Mouse (Mus musculus) neural tube, embryonic 14.5 days (tissue): ENCODE measurements around the gene Dhodh. TPM values are rescaled to one million over a fixed set of nuclear protein-coding genes. Genes with fewer than 3 reads are reported as not detected.
A peak's percentile ranks its signal among the peaks of the same experiment; 100 is the strongest.

Source experiments
- ATAC-seq: fragments of 200-750 bp; cut with Nextera tagmentation; 2 replicates; pipeline ENCODE4 v1.8.0; 2017; ENCODE audit warnings: low read depth, mild to moderate bottlenecking, moderate TSS enrichment, moderate library complexity
- H3K27ac ChIP-seq: fragments of 300-500 bp; sonication (generic); 2 replicates; pipeline ENCODE4 v1.5.1; 2014; ENCODE audit warnings: low read depth, mild to moderate bottlenecking, control low read depth, low read length, moderate library complexity, mixed read lengths
- H3K27me3 ChIP-seq: fragments of 300-500 bp; sonication (generic); 2 replicates; pipeline ENCODE4 v1.6.1; 2014; ENCODE audit warnings: low read length; ENCODE audit not compliant: control insufficient read depth, insufficient read depth
- H3K36me3 ChIP-seq: fragments of 300-500 bp; sonication (generic); 2 replicates; pipeline ENCODE4 v1.6.1; 2014; ENCODE audit warnings: low read length, mixed read lengths; ENCODE audit not compliant: control insufficient read depth, insufficient read depth
- H3K4me1 ChIP-seq: fragments of 300-500 bp; sonication (generic); 2 replicates; pipeline ENCODE4 v1.6.1; 2014; ENCODE audit warnings: low read length; ENCODE audit not compliant: control insufficient read depth, insufficient read depth
- H3K4me2 ChIP-seq: fragments of 300-500 bp; sonication (generic); 2 replicates; pipeline ENCODE4 v1.6.1; 2014; ENCODE audit warnings: mild to moderate bottlenecking, low read depth, low read length, control low read depth
- H3K4me3 ChIP-seq: fragments of 300-500 bp; sonication (generic); 2 replicates; pipeline ENCODE4 v1.5.1; 2014; ENCODE audit warnings: low read depth, low read length, control low read depth, mixed read lengths
- H3K9ac ChIP-seq: fragments of 300-500 bp; sonication (generic); replicated peaks from 2 replicates; pipeline ENCODE4 v1.6.1; 2014; ENCODE audit warnings: low read depth, mild to moderate bottlenecking, control low read depth, low read length, mixed read lengths
- H3K9me3 ChIP-seq: fragments of 300-500 bp; sonication (generic); 2 replicates; pipeline ENCODE4 v1.6.1; 2016; ENCODE audit warnings: low read length; ENCODE audit not compliant: control insufficient read depth
- WGBS: fragments of 180-500 bp; shearing (Covaris S2); extraction: QIAGEN DNeasy Blood & Tissue Kit; methylation state at CpG from one replicate; pipeline ENCODE4 v1.1.7; 2014; 5-methylcytosine and 5-hydroxymethylcytosine counted together
- polyA plus RNA-seq: library from polyadenylated mRNA; unstranded; fragments of >200 nt; fragmentation: Nextera tagmentation; extraction: Ambion mirVana; gene quantifications from 2 replicates; pipeline ENCODE4 v1.2.1, GENCODE M21; 2014

The Dhodh gene
- polyA plus RNA-seq, 1 experiment from 2014 or later, result 32.8 TPM

- Histone ChIP-seq H3K4me2 (no peak overlapping the region), H3K36me3 (no peaks in the 10 kb centered on the region), H3K9me3 (no peaks in the 10 kb centered on the region), H3K4me3 (no peak overlapping the region), H3K9ac (no peak overlapping the region), H3K4me1 (no peaks in the 10 kb centered on the region), H3K27me3 (no peaks in the 10 kb centered on the region), H3K27ac (no peak overlapping the region)
- no peak for ATAC-seq
- 70% methylated on average over 5 of the region's 5 CpGs for WGBS
These were observed 24.0 kb upstream of the Dhodh start for GRCm38 (mm10) chr8:109632498-109632897.

DNA sequence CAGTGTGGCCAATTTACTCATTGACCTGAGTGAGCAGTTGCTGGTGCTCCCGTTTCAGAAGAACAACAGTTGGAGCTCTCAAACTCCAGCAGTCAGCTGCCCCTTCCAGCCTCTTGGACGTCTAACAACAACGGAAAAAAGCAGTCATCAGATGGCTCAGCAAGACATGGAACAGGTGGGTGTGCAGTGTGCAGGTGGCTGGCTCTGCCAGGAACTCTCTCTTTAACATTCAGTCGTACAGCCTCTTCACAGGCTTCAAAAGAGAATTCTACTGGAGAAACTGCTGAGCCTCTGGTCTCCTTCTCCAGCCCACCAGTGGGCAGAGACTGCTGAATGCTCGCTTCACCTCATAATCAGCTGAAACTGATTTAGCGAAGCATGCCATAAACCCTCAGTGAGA lies 20.2 kb upstream of the Dhodh start:
- Histone ChIP-seq H3K4me3 (no peak overlapping the region), H3K27me3 (no peaks in the 10 kb centered on the region), H3K36me3 (no peaks in the 10 kb centered on the region), H3K4me1 (no peaks in the 10 kb centered on the region), H3K27ac (no peak overlapping the region), H3K4me2 (no peak overlapping the region), H3K9me3 (no peaks in the 10 kb centered on the region), H3K9ac (no peak overlapping the region)
- 78% methylated on average over 6 of the region's 6 CpGs for WGBS
- no peak for ATAC-seq

- no peak overlapping the region for H3K4me3 ChIP-seq
- H3K4me1 ChIP-seq, result no peaks in the 10 kb centered on the region
- H3K27ac ChIP-seq, result no peak overlapping the region
- no peaks in the 10 kb centered on the region for H3K27me3 ChIP-seq
- ATAC-seq, result no peak
- no peak overlapping the region for H3K4me2 ChIP-seq
- 94% methylated on average over 3 of the region's 3 CpGs for WGBS
- H3K36me3 ChIP-seq, result no peaks in the 10 kb centered on the region
- no peaks in the 10 kb centered on the region for H3K9me3 ChIP-seq
- no peak overlapping the region for H3K9ac ChIP-seq
These were observed 7.1 kb upstream of the Dhodh start for GRCm38 (mm10) chr8:109615569-109615968.

GRCm38 (mm10) chr8:109614243-109615210 lies 6.1 kb upstream of the Dhodh start, which contains the start of gene Pkd1l3:
Gene Pkd1l3, plus strand, starts transcription at chr8:109614517.
- Histone ChIP-seq H3K4me1 (no peaks in the 10 kb centered on the region; the same call in 1 of the 2 replicates), H3K36me3 (no peaks in the 10 kb centered on the region), H3K9ac (no peak within 1 kb of the TSS), H3K27ac (no peak within 1 kb of the TSS), H3K4me2 (no peak within 1 kb of the TSS; the same call in 1 of the 2 replicates), H3K9me3 (no peaks in the 10 kb centered on the region), H3K4me3 (no peak within 1 kb of the TSS), H3K27me3 (no peaks in the 10 kb centered on the region)
- WGBS, result 57% methylated on average over 27 of the region's 27 CpGs
- no peak for ATAC-seq

DNA sequence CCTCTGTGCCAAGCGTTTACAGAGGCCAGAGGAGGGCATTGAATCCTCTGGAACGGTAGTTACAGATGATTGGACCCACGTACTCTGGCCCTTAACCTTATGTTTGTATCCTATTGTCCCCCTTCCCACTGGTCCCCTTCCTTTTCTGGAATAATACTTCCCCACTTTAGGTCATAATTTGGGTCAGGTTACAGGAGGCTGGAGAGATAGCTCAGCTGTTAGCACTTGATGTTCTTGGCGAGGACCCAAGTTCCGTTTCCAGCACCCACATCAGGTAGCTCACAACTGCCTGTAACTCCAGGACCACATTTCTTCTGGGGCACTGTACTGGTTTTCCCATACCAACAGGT lies 655 bp upstream of the Dhodh start:
- peak overlapping the region; percentile 50; the same call in 1 of the 2 replicates for H3K9ac ChIP-seq
- H3K36me3 ChIP-seq, result peaks cover 2% of the 10 kb centered on the region; the same call in 1 of the 2 replicates
- no peaks in the 10 kb centered on the region for H3K27me3 ChIP-seq
- ATAC-seq, result no peak
- peaks cover 9% of the 10 kb centered on the region for H3K4me1 ChIP-seq
- no peaks in the 10 kb centered on the region for H3K9me3 ChIP-seq
- WGBS, result 18% methylated on average over 5 of the region's 5 CpGs
- H3K27ac ChIP-seq, result peak overlapping the region; percentile 89
- H3K4me2 ChIP-seq, result peak overlapping the region; percentile 50
- H3K4me3 ChIP-seq, result peak overlapping the region; percentile 53; the same call in 1 of the 2 replicates

DNA sequence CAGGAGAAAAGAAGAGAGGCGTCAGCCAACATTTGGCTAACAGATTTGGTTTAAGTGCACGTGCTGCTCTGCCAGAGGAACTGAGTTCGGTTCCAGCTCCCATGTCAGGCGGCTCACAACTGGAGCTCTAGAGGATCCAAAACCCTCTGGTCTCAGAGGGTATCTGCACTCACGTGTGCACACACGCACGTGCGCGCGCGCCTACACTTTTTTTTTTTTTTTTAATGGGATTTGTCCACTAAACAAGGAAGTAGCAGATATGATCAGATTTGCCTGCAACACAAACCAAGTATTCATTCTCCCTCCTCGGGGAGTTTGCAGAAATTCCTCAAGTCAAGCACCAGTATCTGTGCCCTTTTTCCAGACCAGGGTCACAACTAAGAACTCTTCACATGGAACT lies 823 bp downstream of the Dhodh start:
- Histone ChIP-seq H3K27ac (no peak overlapping the region), H3K4me3 (peak overlapping the region; percentile 53), H3K9me3 (no peaks in the 10 kb centered on the region), H3K9ac (peak overlapping the region; percentile 41; the same call in 1 of the 2 replicates), H3K36me3 (peaks cover 5% of the 10 kb centered on the region; the same call in 1 of the 2 replicates), H3K4me1 (peaks cover 9% of the 10 kb centered on the region), H3K4me2 (peak overlapping the region; percentile 75), H3K27me3 (no peaks in the 10 kb centered on the region)
- WGBS, result 14% methylated on average over 12 of the region's 12 CpGs
- no peak for ATAC-seq

DNA sequence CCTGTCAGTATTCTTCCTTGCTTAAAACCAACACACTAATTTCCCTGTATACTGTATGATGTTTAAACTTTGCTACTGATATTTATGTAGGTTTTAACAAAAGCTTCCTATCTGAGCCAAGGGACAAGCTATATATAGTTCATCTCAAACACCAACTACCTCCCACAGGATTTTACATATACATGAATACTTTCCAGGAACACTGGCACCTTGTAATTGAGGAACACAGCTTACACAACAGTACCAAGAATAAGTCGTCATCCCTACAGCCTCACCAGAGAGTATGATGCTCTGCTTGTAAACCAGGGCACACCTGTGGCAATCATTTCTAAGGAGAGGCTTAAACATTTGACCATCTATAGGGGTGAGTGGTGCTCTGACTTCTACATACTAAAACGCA lies 1.7 kb downstream of the Dhodh start:
- Histone ChIP-seq H3K9ac (no peak overlapping the region), H3K36me3 (peaks cover 6% of the 10 kb centered on the region; the same call in 1 of the 2 replicates), H3K4me3 (no peak overlapping the region), H3K27me3 (no peaks in the 10 kb centered on the region), H3K4me1 (peaks cover 9% of the 10 kb centered on the region), H3K27ac (no peak overlapping the region), H3K4me2 (no peak overlapping the region), H3K9me3 (no peaks in the 10 kb centered on the region)
- 86% methylated on average over 2 of the region's 2 CpGs for WGBS
- ATAC-seq, result no peak

DNA sequence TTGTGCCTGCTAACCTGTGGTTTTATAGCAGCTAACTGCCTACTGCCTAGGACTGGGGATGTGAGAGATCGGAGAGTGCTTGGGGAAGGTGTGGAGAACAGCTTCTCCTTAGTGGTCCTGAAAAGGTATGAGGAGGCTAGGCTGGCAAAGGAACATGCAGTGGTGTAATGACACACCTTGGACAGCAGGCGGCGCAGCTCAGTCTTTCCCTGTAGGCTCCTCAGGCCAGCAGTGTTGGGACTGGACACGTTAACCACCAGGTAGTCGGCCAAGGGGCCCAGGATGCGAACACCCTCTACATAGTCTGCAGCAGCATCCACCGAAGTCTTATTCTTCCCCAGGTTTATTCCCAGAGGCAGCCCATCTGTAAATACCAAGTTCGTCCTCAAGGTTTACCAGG lies 12.6 kb downstream of the Dhodh start:
- no peak for ATAC-seq
- Histone ChIP-seq H3K27me3 (no peaks in the 10 kb centered on the region), H3K4me2 (no peak overlapping the region), H3K9me3 (no peaks in the 10 kb centered on the region), H3K4me1 (no peaks in the 10 kb centered on the region), H3K9ac (no peak overlapping the region), H3K36me3 (peaks cover 12% of the 10 kb centered on the region), H3K27ac (no peak overlapping the region), H3K4me3 (no peak overlapping the region)
- WGBS, result 55% methylated on average over 8 of the region's 8 CpGs

- Histone ChIP-seq H3K27ac (no peak overlapping the region), H3K36me3 (peaks cover 7% of the 10 kb centered on the region; the same call in 1 of the 2 replicates), H3K4me1 (no peaks in the 10 kb centered on the region), H3K9ac (no peak overlapping the region), H3K4me3 (no peak overlapping the region), H3K27me3 (no peaks in the 10 kb centered on the region), H3K9me3 (no peaks in the 10 kb centered on the region), H3K4me2 (no peak overlapping the region)
- WGBS, result 77% methylated on average over 6 of the region's 6 CpGs
- no peak for ATAC-seq
These were observed 15.2 kb downstream of the Dhodh start for GRCm38 (mm10) chr8:109593117-109593788.
